Mouse (Mus musculus) megakaryocyte, embryonic 14.5 days (primary cell): ENCODE results near the gene Ttc7b.

Source experiments
- FLI1 ChIP-seq: IDR thresholded peaks from 2 replicates; pipeline ENCODE4 v1.6.1; 2012; ENCODE audit warnings: low read length, inconsistent platforms, mixed read lengths
- GATA1 ChIP-seq: IDR thresholded peaks from 3 replicates; pipeline ENCODE4 v1.6.1; 2012; ENCODE audit warnings: mixed read lengths, low read length, inconsistent platforms, borderline replicate concordance

- TF ChIP-seq GATA1 = no peak
- TF ChIP-seq FLI1 = no peak
Measured at GRCm38 (mm10) chr12:100289267-100290177, 231.1 kb downstream of the Ttc7b start.
